Mouse (Mus musculus) thymus, postnatal 0 days (tissue): ENCODE data around the gene Hs2st1. TPM values are rescaled to one million over a fixed set of nuclear protein-coding genes. Genes with fewer than 3 reads are reported as not detected.
A peak's percentile ranks its signal among the peaks of the same experiment; 100 is the strongest.

Experiments
- DNase-seq: peaks from one replicate; pipeline ENCODE4 v3.0.0-alpha.2; 2015; ENCODE audit warnings: low spot score
- polyA plus RNA-seq: library from polyadenylated mRNA; unstranded; fragments of >200 nt; fragmentation: Nextera tagmentation; extraction: Ambion mirVana; gene quantifications from 2 replicates; pipeline ENCODE4 v1.2.1, GENCODE M21; 2015

Hs2st1 gene
- polyA plus RNA-seq, 1 experiment from 2014 or later, result 10.8 TPM

GRCm38 (mm10) chr3:144586731-144587130 is 16.8 kb upstream of the Hs2st1 start:
- no peak for DNase-seq

- no peak for DNase-seq
Measured at GRCm38 (mm10) chr3:144584789-144585553, 15.0 kb upstream of the Hs2st1 start.

GRCm38 (mm10) chr3:144583789-144584188 is 13.8 kb upstream of the Hs2st1 start:
- no peak for DNase-seq

GRCm38 (mm10) chr3:144582306-144582705 is 12.3 kb upstream of the Hs2st1 start:
- DNase-seq, result no peak

GRCm38 (mm10) chr3:144581842-144582241 is 11.9 kb upstream of the Hs2st1 start:
- DNase-seq, result no peak

DNA sequence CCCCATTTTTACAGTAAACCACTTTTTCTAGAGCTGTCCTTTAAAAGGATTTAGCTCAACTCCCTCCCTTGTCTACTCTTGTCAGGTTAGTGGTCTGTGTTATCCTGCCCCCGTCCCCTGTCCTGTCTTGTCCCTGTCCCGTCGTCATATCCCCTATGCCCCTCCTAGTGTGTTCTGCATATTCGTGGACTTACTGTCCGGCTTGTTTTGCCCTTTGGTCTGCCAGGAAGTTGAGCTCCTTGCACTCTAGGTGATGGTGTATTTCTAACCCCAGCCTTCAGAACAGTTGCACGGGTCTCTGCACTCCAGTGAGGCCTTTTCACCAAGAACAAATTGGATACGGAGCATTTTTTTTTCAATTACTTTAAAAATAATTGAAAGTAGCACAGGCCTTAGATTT is 10.3 kb upstream of the Hs2st1 start:
- no peak for DNase-seq

DNA sequence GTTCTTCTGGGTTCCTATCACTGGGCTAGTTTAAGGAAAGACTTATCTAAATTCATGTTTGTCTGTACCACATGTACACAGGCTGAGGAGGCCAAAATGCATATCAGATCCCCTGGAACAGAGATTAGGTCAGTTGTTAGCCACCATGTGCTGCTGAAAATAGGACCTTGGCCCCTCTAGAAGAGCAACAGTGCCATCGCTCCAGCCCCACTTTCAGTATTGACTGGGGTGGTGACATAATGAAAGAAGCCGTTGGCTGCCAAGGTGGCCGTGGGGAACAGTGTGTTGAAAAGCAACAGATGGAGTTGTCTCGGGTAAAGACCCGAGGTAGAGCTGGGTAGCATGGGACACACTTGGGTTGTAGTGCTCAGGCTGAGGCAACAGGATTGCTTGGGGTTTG is 9.8 kb upstream of the Hs2st1 start:
- no peak for DNase-seq

DNA sequence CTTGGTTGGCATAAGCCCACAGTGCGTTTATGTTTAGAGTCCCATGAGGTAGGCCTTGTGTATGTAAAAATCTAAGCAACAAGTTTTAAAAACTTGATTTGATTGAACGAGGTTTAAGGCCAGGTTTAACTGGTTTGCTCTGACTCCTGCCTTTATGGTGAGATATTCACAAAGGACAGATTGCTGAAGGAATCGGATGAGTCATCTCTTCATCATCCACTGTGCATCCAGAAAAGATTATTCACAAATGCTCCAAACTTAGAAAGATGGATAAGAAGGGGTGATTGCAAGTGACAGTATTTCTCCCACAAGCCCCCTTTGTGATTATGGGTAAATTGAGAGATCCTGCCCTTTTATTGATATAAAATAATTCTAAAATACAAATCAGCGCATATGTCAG is 8.9 kb upstream of the Hs2st1 start:
- no peak for DNase-seq

DNA sequence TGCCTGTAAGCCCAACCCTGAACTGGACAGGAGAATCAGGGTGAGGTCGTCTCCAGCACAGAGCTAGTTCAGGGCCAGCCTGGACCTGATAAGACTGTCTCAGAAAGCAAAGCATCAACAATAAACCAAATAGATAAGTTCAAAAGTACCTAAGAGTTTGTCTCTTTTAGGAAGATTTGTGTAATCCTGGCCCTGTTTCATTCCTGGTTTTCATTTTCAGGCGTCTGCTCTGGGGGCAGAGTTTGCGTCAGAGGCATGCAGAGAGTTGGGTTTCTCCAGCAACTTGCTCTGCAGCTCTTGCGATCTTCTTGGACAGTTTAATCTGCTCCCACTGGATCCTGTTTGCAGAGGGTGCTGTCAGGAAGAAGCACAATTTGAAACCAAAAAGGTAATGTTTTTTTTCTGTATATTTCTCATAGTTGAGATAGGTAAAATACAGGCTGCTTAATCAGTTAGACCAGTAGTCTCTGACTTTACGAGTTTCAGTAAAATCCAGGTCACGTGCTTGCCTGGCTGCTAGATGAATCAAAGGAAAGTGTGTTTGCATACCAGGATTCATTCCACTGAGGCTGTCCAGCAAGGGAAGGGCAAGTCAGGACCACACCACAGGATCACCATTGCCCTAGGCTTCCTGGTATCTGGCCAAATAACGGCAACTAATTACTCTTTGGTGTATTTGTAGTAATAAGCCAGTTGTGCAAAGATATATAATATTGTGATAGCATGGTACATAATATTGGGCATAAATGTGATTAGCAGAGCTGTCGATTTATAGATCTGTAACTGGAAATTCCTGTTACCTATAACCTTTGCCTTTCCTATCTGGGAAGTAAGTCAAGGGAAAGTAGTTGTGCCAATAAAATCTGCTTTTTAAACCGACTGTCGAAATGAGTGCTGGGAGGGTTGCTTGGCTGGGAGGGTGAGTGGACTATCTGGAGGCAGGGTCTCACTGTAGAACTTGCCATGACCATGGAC is 7.7 kb upstream of the Hs2st1 start:
- DNase-seq, result no peak

DNA sequence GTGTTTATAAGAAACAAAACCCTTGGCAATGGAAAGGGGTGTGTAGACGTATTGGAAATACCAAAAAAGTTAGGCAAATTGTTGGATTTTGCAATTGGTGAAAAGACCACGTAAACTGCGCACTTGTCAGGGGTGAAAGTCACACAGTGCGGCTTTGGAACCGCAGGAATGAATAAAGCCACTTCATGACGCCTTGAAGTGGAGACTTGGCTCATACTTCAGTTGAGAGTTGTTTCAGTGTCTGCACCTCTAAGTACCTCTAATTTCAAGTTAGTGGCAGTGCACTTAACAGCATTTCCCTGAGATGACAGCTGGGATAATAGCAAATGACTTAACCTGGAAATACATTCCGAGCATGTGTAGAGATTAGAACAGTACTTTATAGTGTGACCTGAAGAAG is 4.3 kb upstream of the Hs2st1 start:
- no peak for DNase-seq

DNA sequence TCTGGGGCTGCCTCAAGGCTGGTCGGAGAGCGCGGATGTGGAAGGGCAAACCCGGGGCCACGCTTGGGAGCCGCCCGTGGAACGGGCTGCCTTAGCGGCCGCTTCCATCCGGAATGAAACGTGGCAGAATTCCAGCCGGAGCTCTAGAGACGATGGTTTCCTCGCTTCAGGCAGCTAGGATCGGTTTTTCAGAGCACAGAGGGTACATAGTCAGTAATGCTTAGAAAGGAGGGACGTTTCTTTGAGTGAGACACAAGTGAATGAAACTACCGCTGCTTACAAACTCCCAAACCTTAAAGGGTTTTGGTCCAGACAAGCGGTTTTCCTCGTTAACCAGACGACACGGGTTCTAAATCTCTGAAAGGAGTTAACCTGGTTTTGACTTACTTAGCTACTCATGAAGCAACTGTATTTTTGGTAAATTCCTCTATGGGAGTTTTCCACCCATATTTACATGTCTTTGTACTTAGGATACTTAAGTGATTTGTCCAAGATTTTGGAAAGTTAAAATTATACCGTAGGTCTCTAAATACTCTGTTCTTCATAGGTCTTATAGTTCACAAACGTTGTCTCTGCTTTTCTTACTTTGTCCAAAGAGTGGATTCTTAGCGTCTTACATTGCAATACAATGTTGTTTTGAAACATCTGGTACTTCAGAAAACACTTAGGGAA is 971 bp upstream of the Hs2st1 start:
- no peak for DNase-seq

DNA sequence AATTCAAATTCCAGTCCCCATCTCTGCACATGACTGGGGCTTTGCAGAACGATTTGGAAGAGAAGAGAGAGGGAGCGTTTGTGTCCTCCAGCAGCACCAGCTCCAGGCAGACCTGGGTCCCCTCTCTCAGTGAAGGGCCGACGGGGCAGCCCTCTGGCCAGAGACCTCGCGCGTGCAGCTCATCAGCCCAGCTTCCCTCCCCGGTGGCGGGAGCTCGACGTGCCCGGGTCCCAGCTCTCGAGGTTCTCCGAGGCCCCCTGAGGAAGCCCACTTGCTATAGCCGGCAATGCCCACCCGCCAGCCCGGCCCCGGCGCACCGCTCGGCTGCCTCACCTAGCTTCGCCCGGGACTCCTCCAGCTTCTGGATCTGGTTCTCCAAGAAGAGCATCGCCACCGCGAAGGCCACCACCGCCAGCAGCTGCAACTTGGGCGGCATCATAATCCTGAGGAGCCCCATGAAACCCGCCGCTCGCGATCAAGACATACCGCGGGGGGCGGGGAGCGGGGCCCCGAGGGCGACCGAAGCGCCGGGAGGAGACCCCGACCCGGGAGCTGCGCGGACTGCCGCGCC is 495 bp downstream of the Hs2st1 start:
- DNase-seq, result no peak

GRCm38 (mm10) chr3:144568861-144569361 is 1.1 kb downstream of the Hs2st1 start:
- DNase-seq, result peak; percentile 34

DNA sequence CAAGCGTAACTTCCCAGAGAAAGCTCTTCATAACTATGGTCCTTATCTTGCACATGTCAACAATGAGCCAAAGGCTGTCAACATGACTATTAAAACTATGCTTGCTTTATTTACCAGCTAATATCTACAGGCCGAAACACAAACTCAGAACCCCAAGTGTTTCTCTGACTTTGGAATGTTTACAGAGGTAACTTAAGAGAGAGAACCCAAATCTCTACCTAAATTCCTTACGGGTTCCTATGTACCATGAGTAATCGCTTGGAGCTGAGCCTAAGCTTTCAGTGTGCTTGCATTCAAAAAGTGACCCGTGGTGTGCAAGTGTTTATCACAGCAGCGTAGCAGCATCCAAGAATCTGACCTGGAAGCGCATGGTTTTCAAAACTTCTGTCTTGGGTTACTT is 4.8 kb downstream of the Hs2st1 start:
- DNase-seq, result no peak

GRCm38 (mm10) chr3:144563916-144564315 is 6.1 kb downstream of the Hs2st1 start:
- DNase-seq, result no peak

- peak; percentile 53 for DNase-seq
Measured at GRCm38 (mm10) chr3:144561511-144562250, 8.3 kb downstream of the Hs2st1 start.

- DNase-seq, result no peak
Measured at GRCm38 (mm10) chr3:144558274-144558673, 11.7 kb downstream of the Hs2st1 start.

- DNase-seq, result peak; percentile 25
Measured at GRCm38 (mm10) chr3:144556625-144557324, 13.2 kb downstream of the Hs2st1 start.

GRCm38 (mm10) chr3:144555144-144555543 is 14.8 kb downstream of the Hs2st1 start:
- DNase-seq, result no peak

- no peak for DNase-seq
Measured at GRCm38 (mm10) chr3:144554503-144554902, 15.5 kb downstream of the Hs2st1 start.
